Mouse (Mus musculus) stomach, postnatal 0 days (tissue): ENCODE results near the gene Gm29776.

Experiments used
- CTCF ChIP-seq: IDR thresholded peaks from 2 replicates; pipeline ENCODE4 v1.5.1; 2016; ENCODE audit warnings: antibody characterized with exemption, low read depth, mild to moderate bottlenecking, moderate library complexity
- EP300 ChIP-seq: optimal IDR thresholded peaks from 2 replicates; pipeline ENCODE3; 2016; ENCODE audit warnings: antibody characterized with exemption

- TF ChIP-seq CTCF (no peak), EP300 (no peak)
Observed at GRCm38 (mm10) chr14:54660009-54660408, 38.6 kb downstream of the Gm29776 start.
